Mouse (Mus musculus) lung, postnatal 10 days (tissue): Measurements from ENCODE around the gene Cd300c2.
"Not testable (repeated sequence)": the region's sequence is repeated elsewhere in the genome, so short reads cannot be mapped to it uniquely, and the experiment has no call there.

ENCODE experiments used
- DNase-seq: peaks from one replicate; pipeline ENCODE4 v3.0.0; 2021

Gene Cd300c2

DNA sequence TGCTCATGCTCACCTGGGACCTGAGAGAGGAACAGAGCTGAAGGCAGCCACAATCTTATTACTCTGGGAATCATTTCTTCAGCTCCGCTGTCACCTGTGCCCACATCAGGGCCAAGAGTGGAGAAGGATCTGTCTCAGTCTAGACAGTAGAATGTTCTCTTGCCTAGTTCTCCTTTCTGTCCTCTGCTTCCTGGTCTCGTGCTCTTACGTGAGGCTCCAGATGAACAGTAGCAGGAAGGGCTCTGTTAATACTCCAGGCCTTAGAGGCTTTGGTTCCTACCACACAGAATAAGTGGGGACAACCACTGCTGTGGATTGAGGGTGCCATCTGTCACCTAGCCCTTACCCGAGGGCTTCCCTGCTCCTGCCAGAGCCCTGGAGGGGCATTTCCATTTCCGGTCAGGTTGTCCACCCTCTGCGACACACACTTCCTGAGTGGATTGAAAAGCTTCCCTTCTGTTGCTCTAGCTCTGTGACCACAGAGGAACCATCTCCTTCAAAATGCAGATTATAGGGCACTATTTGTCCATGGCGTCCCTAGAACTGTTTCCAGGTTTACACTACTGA, at the start of gene Cd300c2:
Gene Cd300c2 (minus strand): TSS at position 407 of the 567 bp plus-strand sequence.
- DNase-seq = no peak

DNA sequence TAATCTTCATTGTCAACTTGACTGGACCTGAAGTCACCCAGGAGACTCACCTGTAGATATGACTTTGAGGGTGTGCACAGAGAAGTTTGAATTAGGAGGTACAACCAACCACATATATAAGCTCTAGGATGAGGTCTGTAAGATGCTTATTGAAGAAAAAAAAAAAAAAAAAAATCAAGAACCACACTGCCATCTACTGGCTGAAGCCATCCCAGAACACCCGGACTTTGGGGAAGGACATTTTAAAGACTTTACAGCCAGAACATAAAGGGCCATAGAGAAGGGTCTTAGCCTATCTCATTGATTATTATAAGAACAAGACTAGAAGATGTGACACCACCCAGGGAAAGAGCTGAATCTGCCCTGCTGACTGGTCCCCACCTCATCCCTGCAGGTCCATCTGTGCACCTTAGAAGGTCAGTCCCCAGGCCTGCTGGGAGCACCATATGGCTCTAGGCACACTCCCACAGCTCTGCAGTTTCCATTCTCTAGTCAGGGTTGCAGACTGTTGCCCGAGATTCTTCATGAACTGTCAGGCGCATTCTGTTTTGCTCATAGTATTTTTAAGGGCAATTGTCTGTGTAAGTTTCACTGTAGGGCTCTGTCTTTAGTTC, 47.7 kb upstream of the Cd300c2 start:
- no peak for DNase-seq

DNA sequence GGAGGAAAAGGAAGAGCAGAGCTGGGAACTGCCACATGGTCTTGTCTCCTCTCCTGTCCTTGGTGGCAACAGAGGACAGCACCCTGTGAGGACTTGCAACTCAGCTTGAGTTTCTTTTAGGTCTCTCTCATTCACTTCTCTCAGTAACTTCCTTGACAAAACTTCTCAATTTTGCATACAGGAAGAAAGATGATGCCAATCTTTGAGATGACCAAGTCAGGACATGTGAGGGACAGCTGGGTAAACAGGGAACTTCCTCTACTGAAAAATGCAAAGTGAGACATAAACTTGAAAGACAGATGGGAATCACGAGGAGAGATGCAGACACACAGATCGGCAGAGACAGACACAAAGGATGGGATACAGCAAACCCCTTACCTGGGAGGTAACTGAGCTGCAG, 46.6 kb upstream of the Cd300c2 start, which contains the start of gene Cd300ld3:
Gene Cd300ld3 (minus strand): TSS at position 151 of the 400 bp plus-strand sequence.
- DNase-seq = no peak

DNA sequence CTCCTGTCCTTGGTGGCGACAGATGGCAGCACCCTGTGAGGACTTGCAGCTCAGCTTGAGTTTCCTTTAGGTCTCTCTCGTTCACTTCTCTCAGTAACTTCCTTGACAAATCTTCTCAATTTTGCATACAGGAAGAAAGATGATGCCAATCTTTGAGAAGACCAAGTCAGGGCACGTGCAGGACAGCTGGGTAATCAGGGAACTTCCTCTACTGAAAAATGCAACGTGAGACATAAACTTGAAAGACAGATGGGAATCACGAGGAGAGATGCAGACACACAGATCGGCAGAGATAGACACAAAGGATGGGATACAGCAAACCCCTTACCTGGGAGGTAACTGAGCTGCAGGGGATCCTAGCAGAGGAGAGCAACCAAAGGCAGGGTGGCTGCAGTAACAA, 36.0 kb upstream of the Cd300c2 start, which contains the start of gene Cd300ld5:
Gene Cd300ld5 (minus strand): TSS at position 101 of the 400 bp plus-strand sequence.
- not testable (repeated sequence) for DNase-seq

DNA sequence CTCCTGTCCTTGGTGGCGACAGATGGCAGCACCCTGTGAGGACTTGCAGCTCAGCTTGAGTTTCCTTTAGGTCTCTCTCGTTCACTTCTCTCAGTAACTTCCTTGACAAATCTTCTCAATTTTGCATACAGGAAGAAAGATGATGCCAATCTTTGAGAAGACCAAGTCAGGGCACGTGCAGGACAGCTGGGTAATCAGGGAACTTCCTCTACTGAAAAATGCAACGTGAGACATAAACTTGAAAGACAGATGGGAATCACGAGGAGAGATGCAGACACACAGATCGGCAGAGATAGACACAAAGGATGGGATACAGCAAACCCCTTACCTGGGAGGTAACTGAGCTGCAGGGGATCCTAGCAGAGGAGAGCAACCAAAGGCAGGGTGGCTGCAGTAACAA, 25.2 kb upstream of the Cd300c2 start, which contains the start of gene Cd300ld4:
Gene Cd300ld4 (minus strand): TSS at position 101 of the 400 bp plus-strand sequence.
- not testable (repeated sequence) for DNase-seq

DNA sequence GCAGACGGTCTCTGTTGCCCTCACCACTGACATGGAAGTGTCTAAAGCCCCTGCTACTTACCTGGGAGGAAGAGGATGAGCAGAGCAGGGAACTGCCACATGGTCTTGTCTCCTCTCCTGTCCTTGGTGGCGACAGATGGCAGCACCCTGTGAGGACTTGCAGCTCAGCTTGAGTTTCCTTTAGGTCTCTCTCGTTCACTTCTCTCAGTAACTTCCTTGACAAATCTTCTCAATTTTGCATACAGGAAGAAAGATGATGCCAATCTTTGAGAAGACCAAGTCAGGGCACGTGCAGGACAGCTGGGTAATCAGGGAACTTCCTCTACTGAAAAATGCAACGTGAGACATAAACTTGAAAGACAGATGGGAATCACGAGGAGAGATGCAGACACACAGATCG, 14.4 kb upstream of the Cd300c2 start, which contains the start of gene Cd300ld2:
Gene Cd300ld2 (minus strand): TSS at position 101 of the 400 bp plus-strand sequence.
- DNase-seq = not testable (repeated sequence)

DNA sequence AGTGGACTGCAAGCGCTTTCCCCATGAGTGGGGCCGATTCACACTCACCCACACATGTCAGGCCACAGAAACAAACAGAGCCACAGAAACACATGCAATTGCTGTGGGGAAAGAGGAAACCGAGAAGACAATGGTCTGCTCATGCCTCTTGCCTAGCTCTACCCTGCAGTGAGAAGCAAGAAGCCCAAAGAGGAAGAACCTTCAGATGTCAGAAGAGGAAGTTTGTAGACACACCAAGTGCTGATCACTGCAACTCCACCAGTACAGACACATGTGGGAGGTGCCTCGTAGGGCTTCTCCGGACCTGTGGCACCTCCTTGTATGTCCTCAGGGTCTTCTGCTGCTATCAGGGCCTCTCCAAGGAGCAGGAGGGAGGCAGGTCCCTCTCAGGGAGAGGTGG, 2.4 kb upstream of the Cd300c2 start:
- DNase-seq = no peak

DNA sequence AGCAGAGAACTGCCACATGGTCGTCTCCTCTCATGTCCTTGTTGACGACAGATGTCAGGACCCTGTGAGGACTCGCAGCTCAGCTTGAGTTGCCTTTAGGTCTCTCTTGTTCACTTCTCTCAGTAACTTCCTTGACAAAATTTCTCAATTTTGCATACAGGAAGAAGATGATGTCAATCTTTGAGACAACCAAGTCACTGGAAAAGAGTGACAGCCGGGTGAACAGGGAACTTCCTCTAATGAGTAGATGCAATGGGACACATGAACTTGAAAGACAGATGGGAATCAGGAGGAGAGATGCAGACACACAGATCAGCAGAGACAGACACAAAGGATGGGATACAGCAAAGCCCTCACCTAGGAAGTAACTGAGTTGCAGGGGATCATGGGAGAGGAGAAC, 11.9 kb downstream of the Cd300c2 start, which contains the start of gene Cd300ld:
Gene Cd300ld (minus strand): TSS at position 130 of the 400 bp plus-strand sequence.
- DNase-seq = no peak

DNA sequence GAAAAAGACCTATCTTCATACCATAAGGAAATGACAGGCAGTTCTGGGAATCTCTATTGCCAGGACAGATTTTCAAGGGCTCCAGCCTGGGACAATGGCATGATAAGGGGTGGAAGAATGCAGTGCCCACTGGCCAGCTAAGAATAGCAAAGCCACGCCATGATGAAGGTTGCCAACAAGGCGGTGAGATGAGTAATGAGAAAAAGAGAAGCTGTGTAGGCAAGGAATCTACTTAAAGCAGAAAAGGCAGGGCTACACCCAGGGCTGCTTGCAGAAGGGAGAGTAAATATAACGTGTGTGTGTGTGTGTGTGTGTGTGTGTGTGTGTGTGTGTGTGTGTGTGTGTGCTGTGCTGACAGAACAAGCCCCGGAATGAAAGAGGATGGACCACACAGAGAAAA, 19.8 kb downstream of the Cd300c2 start:
- DNase-seq = no peak

DNA sequence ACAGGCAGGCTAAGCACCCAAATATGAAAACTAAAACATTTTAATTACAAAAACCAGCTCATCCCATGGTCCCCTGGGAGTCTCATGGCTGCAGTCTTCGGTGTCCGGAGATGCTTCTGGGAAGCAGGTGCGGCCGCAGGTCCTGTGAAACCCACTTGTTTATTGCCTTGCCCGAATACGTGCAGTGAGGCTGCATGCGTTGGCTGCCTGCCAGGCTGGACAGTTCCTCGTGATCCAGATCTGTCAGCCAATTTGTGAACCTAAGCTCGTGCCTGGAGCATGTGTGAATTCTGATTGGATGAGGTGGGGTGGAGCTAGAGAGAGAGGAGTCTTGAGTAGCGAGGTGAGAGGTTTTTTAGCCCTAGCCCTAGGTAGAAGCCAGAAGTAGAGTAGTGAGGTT, 29.0 kb downstream of the Cd300c2 start:
- DNase-seq = no peak

DNA sequence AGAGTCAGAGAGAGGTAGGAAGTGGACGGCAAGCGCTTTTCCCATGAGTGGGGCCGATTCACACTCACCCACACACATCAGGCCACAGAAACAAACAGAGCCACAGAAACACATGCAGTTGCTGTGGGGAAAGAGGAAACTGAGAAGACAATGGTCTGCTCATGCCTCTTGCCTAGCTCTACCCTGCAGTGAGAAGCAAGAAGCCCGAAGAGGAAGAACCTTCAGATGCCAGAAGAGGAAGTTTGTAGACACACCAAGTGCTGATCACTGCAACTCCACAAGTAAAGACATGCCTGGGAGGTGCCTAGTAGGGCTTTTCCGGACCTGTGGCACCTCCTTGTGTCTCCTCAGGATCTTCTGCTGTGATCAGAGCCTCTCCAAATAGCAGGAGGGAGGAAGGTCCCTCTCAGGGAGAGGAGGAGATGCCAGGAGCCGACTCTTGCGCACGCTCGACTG, 32.9 kb downstream of the Cd300c2 start, which contains the start of gene Cd300c:
Gene Cd300c (minus strand): TSS at position 406 of the 456 bp plus-strand sequence.
- DNase-seq = peak; percentile 3

DNA sequence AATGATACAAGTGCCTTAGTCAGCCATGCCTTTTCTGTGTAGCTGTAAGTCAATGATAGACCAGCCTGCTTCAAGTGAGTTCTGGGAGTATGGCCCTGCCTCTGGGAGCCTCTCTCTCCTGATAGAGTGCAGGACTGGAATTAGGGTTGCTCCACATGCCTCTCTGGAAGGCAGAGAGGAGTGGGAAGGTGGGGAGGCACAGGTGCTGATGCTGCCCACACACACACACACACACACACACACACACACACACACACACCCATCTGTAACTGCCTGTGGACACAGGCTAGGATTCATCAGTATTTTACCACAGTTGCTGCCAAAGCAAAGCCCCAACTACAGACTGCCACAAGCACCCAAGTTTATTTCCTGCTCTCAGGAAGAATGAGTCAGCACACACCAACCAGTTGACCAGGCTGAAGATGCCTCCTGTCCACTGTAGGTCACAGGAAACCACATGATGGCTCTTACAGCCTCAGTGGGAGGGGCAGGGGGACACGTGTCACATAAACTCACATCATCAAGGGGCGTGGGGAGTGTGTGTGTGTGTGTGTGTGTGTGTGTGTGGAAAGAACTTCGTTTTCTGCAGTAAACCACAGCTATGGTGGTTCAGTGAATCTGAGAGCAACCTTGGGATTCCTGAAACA, 36.4 kb downstream of the Cd300c2 start:
- peak; percentile 21 for DNase-seq

DNA sequence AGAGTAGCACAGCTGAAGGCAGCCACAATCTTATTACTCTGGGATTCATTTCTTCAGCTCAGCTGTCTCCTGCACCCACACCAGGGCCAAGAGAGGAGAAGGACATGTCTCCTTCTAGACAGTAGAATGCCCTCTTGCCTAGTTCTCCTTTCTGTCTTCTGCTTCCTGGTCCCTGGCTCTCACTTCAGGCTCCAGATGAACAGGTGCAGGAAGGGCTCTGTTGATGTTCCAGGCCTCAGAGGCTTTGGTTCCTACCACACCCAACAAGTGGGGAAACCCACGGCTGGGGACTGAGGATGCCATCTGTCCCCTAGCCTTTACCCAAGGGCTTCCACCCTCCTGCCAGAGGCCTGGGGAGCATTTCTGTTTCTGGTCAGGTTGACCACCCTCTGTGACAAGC, 41.3 kb downstream of the Cd300c2 start:
- DNase-seq = no peak
